Mouse (Mus musculus) forebrain, embryonic 15.5 days (tissue): Measurements from ENCODE around the gene 4430402I18Rik. TPM values are rescaled to one million over a fixed set of nuclear protein-coding genes. Genes with fewer than 3 reads are reported as not detected.
"Not testable (repeated sequence)": the region's sequence is repeated elsewhere in the genome, so short reads cannot be mapped to it uniquely, and the experiment has no call there.

Source experiments
- ATAC-seq: fragments of 200-750 bp; cut with Nextera tagmentation; replicated peaks from 2 replicates; pipeline ENCODE4 v1.8.0; 2017; ENCODE audit warnings: mild to moderate bottlenecking, moderate TSS enrichment, moderate library complexity
- H3K27ac ChIP-seq: fragments of 300-500 bp; sonication (generic); replicated peaks from 2 replicates; pipeline ENCODE4 v1.5.1; 2015; ENCODE audit warnings: mild to moderate bottlenecking, inconsistent platforms
- H3K27me3 ChIP-seq: fragments of 300-500 bp; sonication (generic); 2 replicates; pipeline ENCODE4 v1.6.1; 2015; ENCODE audit warnings: inconsistent platforms
- H3K36me3 ChIP-seq: fragments of 300-500 bp; sonication (generic); 2 replicates; pipeline ENCODE4 v1.6.1; 2015; ENCODE audit warnings: mild to moderate bottlenecking, inconsistent platforms
- H3K4me1 ChIP-seq: fragments of 300-500 bp; sonication (generic); 2 replicates; pipeline ENCODE4 v1.6.1; 2015; ENCODE audit warnings: inconsistent platforms
- H3K4me2 ChIP-seq: fragments of 300-500 bp; sonication (generic); replicated peaks from 2 replicates; pipeline ENCODE4 v1.6.1; 2015; ENCODE audit warnings: mild to moderate bottlenecking, inconsistent platforms
- H3K4me3 ChIP-seq: fragments of 300-500 bp; sonication (generic); 2 replicates; pipeline ENCODE4 v1.5.1; 2015; ENCODE audit warnings: mild to moderate bottlenecking, inconsistent platforms
- H3K9ac ChIP-seq: fragments of 300-500 bp; sonication (generic); replicated peaks from 2 replicates; pipeline ENCODE4 v1.6.1; 2015; ENCODE audit warnings: mild to moderate bottlenecking, inconsistent platforms
- H3K9me3 ChIP-seq: fragments of 300-500 bp; sonication (generic); 2 replicates; pipeline ENCODE4 v1.6.1; 2016; ENCODE audit warnings: inconsistent platforms
- WGBS: fragments of 180-500 bp; shearing (Covaris S2); methylation state at CpG from one replicate; pipeline ENCODE4 v1.1.7; 2015; ENCODE audit warnings: mixed read lengths; 5-methylcytosine and 5-hydroxymethylcytosine counted together
- polyA plus RNA-seq: library from polyadenylated mRNA; unstranded; fragments of >200 nt; fragmentation: Nextera tagmentation; extraction: Ambion mirVana; gene quantifications from 2 replicates; pipeline ENCODE4 v1.2.1, GENCODE M21; 2015

The 4430402I18Rik gene
- 2.4 TPM in 2 replicates for polyA plus RNA-seq

- whole genome bisulfite sequencing, result 4% methylated on average over 11 of the region's 11 CpGs
- Histone ChIP-seq H3K4me1 (peaks cover 36% of the 10 kb centered on the region), H3K27ac (no peak within 1 kb of the TSS), H3K4me3 (peak within 1 kb of the TSS; percentile 2; the same call in 1 of the 2 replicates), H3K27me3 (no peaks in the 10 kb centered on the region), H3K9ac (no peak within 1 kb of the TSS), H3K4me2 (peak within 1 kb of the TSS; percentile 17; the same call in 1 of the 2 replicates), H3K36me3 (no peaks in the 10 kb centered on the region), H3K9me3 (no peaks in the 10 kb centered on the region)
- no peak for ATAC-seq
Measured at GRCm38 (mm10) chr19:28967652-28968051, at the start of gene 4430402I18Rik. Gene 4430402I18Rik (minus strand): TSS chr19:28967800.

- Histone ChIP-seq H3K27me3 (no peaks in the 10 kb centered on the region), H3K9me3 (no peaks in the 10 kb centered on the region), H3K9ac (no peak overlapping the region), H3K4me3 (no peak overlapping the region), H3K4me2 (no peak overlapping the region), H3K4me1 (no peaks in the 10 kb centered on the region), H3K36me3 (peaks cover 70% of the 10 kb centered on the region), H3K27ac (no peak overlapping the region)
- 90% methylated on average over 5 of the region's 5 CpGs for WGBS
- ATAC-seq, result no peak
Measured at GRCm38 (mm10) chr19:29016786-29017185, 49.2 kb upstream of the 4430402I18Rik start.

- H3K9me3 ChIP-seq, result no peaks in the 10 kb centered on the region
- 90% methylated on average over 5 of the region's 5 CpGs for WGBS
- no peak overlapping the region for H3K27ac ChIP-seq
- H3K9ac ChIP-seq, result no peak overlapping the region
- ATAC-seq, result no peak
- H3K4me3 ChIP-seq, result no peak overlapping the region
- H3K4me1 ChIP-seq, result no peaks in the 10 kb centered on the region
- peaks cover 70% of the 10 kb centered on the region for H3K36me3 ChIP-seq
- H3K27me3 ChIP-seq, result no peaks in the 10 kb centered on the region
- H3K4me2 ChIP-seq, result no peak overlapping the region
Measured at GRCm38 (mm10) chr19:29016204-29016765, 48.7 kb upstream of the 4430402I18Rik start.

GRCm38 (mm10) chr19:29015410-29016203 lies 48.0 kb upstream of the 4430402I18Rik start:
- Histone ChIP-seq H3K9ac (no peak overlapping the region), H3K36me3 (peaks cover 67% of the 10 kb centered on the region), H3K9me3 (no peaks in the 10 kb centered on the region), H3K4me1 (no peaks in the 10 kb centered on the region), H3K4me2 (no peak overlapping the region), H3K4me3 (no peak overlapping the region), H3K27me3 (no peaks in the 10 kb centered on the region), H3K27ac (no peak overlapping the region)
- no peak for ATAC-seq
- 89% methylated on average over 8 of the region's 8 CpGs for WGBS

GRCm38 (mm10) chr19:29014466-29015055 lies 47.0 kb upstream of the 4430402I18Rik start:
- Histone ChIP-seq H3K36me3 (peaks cover 61% of the 10 kb centered on the region), H3K9me3 (no peaks in the 10 kb centered on the region), H3K27me3 (no peaks in the 10 kb centered on the region), H3K4me2 (no peak overlapping the region), H3K4me1 (no peaks in the 10 kb centered on the region), H3K27ac (no peak overlapping the region), H3K4me3 (no peak overlapping the region), H3K9ac (no peak overlapping the region)
- 89% methylated on average over 5 of the region's 5 CpGs for WGBS
- no peak for ATAC-seq

GRCm38 (mm10) chr19:29011355-29011990 lies 43.9 kb upstream of the 4430402I18Rik start:
- no peak overlapping the region for H3K4me2 ChIP-seq
- no peak overlapping the region for H3K27ac ChIP-seq
- H3K4me1 ChIP-seq, result no peaks in the 10 kb centered on the region
- H3K27me3 ChIP-seq, result no peaks in the 10 kb centered on the region
- WGBS, result 85% methylated on average over 12 of the region's 12 CpGs
- ATAC-seq, result no peak
- no peak overlapping the region for H3K9ac ChIP-seq
- peaks cover 59% of the 10 kb centered on the region for H3K36me3 ChIP-seq
- no peak overlapping the region for H3K4me3 ChIP-seq
- H3K9me3 ChIP-seq, result no peaks in the 10 kb centered on the region

- Histone ChIP-seq H3K4me3 (no peak overlapping the region), H3K27ac (no peak overlapping the region), H3K4me2 (no peak overlapping the region), H3K9me3 (no peaks in the 10 kb centered on the region), H3K9ac (no peak overlapping the region), H3K27me3 (no peaks in the 10 kb centered on the region), H3K36me3 (peaks cover 46% of the 10 kb centered on the region), H3K4me1 (no peaks in the 10 kb centered on the region)
- no peak for ATAC-seq
- 95% methylated on average over 11 of the region's 11 CpGs for WGBS
Measured at GRCm38 (mm10) chr19:29009046-29009445, 41.4 kb upstream of the 4430402I18Rik start.

GRCm38 (mm10) chr19:29008069-29008706 lies 40.6 kb upstream of the 4430402I18Rik start:
- H3K9ac ChIP-seq, result no peak overlapping the region
- no peaks in the 10 kb centered on the region for H3K27me3 ChIP-seq
- H3K9me3 ChIP-seq, result no peaks in the 10 kb centered on the region
- H3K4me2 ChIP-seq, result no peak overlapping the region
- H3K36me3 ChIP-seq, result peaks cover 41% of the 10 kb centered on the region
- ATAC-seq, result no peak
- no peak overlapping the region for H3K4me3 ChIP-seq
- WGBS, result 83% methylated on average over 3 of the region's 3 CpGs
- no peaks in the 10 kb centered on the region for H3K4me1 ChIP-seq
- no peak overlapping the region for H3K27ac ChIP-seq

- not testable (repeated sequence) for H3K4me1 ChIP-seq, H3K9me3 ChIP-seq, ATAC-seq, H3K27ac ChIP-seq, H3K27me3 ChIP-seq, H3K9ac ChIP-seq, H3K4me3 ChIP-seq, H3K4me2 ChIP-seq
- WGBS, result 97% methylated on average over 16 of the region's 16 CpGs
- H3K36me3 ChIP-seq, result peaks cover 39% of the 10 kb centered on the region
Measured at GRCm38 (mm10) chr19:29000321-29000720, 32.7 kb upstream of the 4430402I18Rik start.

GRCm38 (mm10) chr19:28997976-28998630 lies 30.5 kb upstream of the 4430402I18Rik start:
- ATAC-seq, result no peak
- 86% methylated on average over 4 of the region's 4 CpGs for WGBS
- Histone ChIP-seq H3K27me3 (no peaks in the 10 kb centered on the region), H3K4me1 (peaks cover 21% of the 10 kb centered on the region), H3K4me2 (no peak overlapping the region), H3K27ac (no peak overlapping the region), H3K9me3 (no peaks in the 10 kb centered on the region), H3K36me3 (peaks cover 48% of the 10 kb centered on the region), H3K4me3 (no peak overlapping the region), H3K9ac (no peak overlapping the region)

GRCm38 (mm10) chr19:28995366-28995765 lies 27.8 kb upstream of the 4430402I18Rik start:
- WGBS, result 95% methylated on average over 5 of the region's 5 CpGs
- ATAC-seq, result no peak
- no peak overlapping the region for H3K4me3 ChIP-seq
- H3K4me1 ChIP-seq, result peaks cover 30% of the 10 kb centered on the region
- no peaks in the 10 kb centered on the region for H3K27me3 ChIP-seq
- H3K4me2 ChIP-seq, result no peak overlapping the region
- H3K9me3 ChIP-seq, result no peaks in the 10 kb centered on the region
- H3K36me3 ChIP-seq, result peaks cover 29% of the 10 kb centered on the region
- no peak overlapping the region for H3K9ac ChIP-seq
- H3K27ac ChIP-seq, result peak overlapping the region; percentile 68
